Mouse (Mus musculus): ENCODE measurements around the gene Cables2. TPM values are rescaled to one million over a fixed set of nuclear protein-coding genes. Genes with fewer than 3 reads are reported as not detected.

Cables2 gene
- polyA plus RNA-seq, 1 experiment from 2014 or later, result 15.8 TPM

GRCm38 (mm10) chr2:180256296-180257000 is 16.8 kb downstream of the Cables2 start:
- H3K9ac ChIP-seq (ENCODE audit: low read length), result peak overlapping the region; percentile 70

GRCm38 (mm10) chr2:180255701-180256100 is 17.6 kb downstream of the Cables2 start:
- Histone ChIP-seq H3K36me3 (ENCODE audit: control insufficient read depth, insufficient read depth, low read length) (peaks cover 5% of the 10 kb centered on the region), H3K9me3 (ENCODE audit: control insufficient read depth, low read length) (no peaks in the 10 kb centered on the region), H3K27ac (replicated peaks; ENCODE audit: low read depth, low read length) (no peak overlapping the region), H3K4me3 (ENCODE audit: low read depth, low read length) (no peak overlapping the region), H3K27me3 (ENCODE audit: control insufficient read depth, insufficient read depth, low read length) (no peaks in the 10 kb centered on the region), H3K9ac (ENCODE audit: low read length) (no peak overlapping the region), H3K4me1 (ENCODE audit: control insufficient read depth, insufficient read depth, low read length) (0 out of 2 replicates have a peak, but pooled peaks cover 5% of the 10 kb centered on the region), H3K4me2 (ENCODE audit: low read depth, severe bottlenecking) (peak overlapping the region; percentile 90; the same call in 1 of the 2 replicates)
- DNase-seq (ENCODE audit: low spot score) (no peak), ATAC-seq (ENCODE audit: insufficient number of reproducible peaks, low FRiP score, low TSS enrichment, low read depth) (no peak)
- WGBS, result 90% methylated on average over 9 of the region's 9 CpGs

More at GRCm38 (mm10) chr2:180256296-180257000, 16.8 kb downstream of the Cables2 start:
- ATAC-seq (ENCODE audit: insufficient number of reproducible peaks, low FRiP score, low TSS enrichment, low read depth), result peak; percentile 61
- peak; percentile 45 for DNase-seq (ENCODE audit: low spot score)
- WGBS, result 26% methylated on average over 26 of the region's 26 CpGs
- peaks cover 5% of the 10 kb centered on the region for H3K36me3 ChIP-seq (ENCODE audit: control insufficient read depth, insufficient read depth, low read length)
- peak overlapping the region; percentile 90 for H3K4me3 ChIP-seq (ENCODE audit: low read depth, low read length)
- H3K4me1 ChIP-seq (ENCODE audit: control insufficient read depth, insufficient read depth, low read length), result 0 out of 2 replicates have a peak, but pooled peaks cover 5% of the 10 kb centered on the region
- no peaks in the 10 kb centered on the region for H3K9me3 ChIP-seq (ENCODE audit: control insufficient read depth, low read length)
- H3K4me2 ChIP-seq (ENCODE audit: low read depth, severe bottlenecking), result peak overlapping the region; percentile 90
- H3K27ac ChIP-seq (replicated peaks; ENCODE audit: low read depth, low read length), result peak overlapping the region; percentile 84
- no peaks in the 10 kb centered on the region for H3K27me3 ChIP-seq (ENCODE audit: control insufficient read depth, insufficient read depth, low read length)

- DNase-seq (ENCODE audit: low spot score) (no peak), ATAC-seq (ENCODE audit: insufficient number of reproducible peaks, low FRiP score, low TSS enrichment, low read depth) (no peak)
- Histone ChIP-seq H3K4me2 (ENCODE audit: low read depth, severe bottlenecking) (no peak overlapping the region), H3K27me3 (ENCODE audit: control insufficient read depth, insufficient read depth, low read length) (no peaks in the 10 kb centered on the region), H3K9ac (ENCODE audit: low read length) (no peak overlapping the region), H3K27ac (replicated peaks; ENCODE audit: low read depth, low read length) (no peak overlapping the region), H3K4me3 (ENCODE audit: low read depth, low read length) (no peak overlapping the region), H3K4me1 (ENCODE audit: control insufficient read depth, insufficient read depth, low read length) (0 out of 2 replicates have a peak, but pooled peaks cover 5% of the 10 kb centered on the region), H3K9me3 (ENCODE audit: control insufficient read depth, low read length) (no peaks in the 10 kb centered on the region), H3K36me3 (ENCODE audit: control insufficient read depth, insufficient read depth, low read length) (peaks cover 2% of the 10 kb centered on the region; the same call in 1 of the 2 replicates)
- WGBS, result 88% methylated on average over 5 of the region's 5 CpGs
Measured at GRCm38 (mm10) chr2:180254436-180255209, 18.7 kb downstream of the Cables2 start.

- Histone ChIP-seq H3K36me3 (ENCODE audit: control insufficient read depth, insufficient read depth, low read length) (no peaks in the 10 kb centered on the region), H3K27ac (replicated peaks; ENCODE audit: low read depth, low read length) (no peak overlapping the region), H3K4me3 (ENCODE audit: low read depth, low read length) (no peak overlapping the region), H3K4me2 (ENCODE audit: low read depth, severe bottlenecking) (no peak overlapping the region), H3K4me1 (ENCODE audit: control insufficient read depth, insufficient read depth, low read length) (0 out of 2 replicates have a peak, but pooled peaks cover 5% of the 10 kb centered on the region), H3K27me3 (ENCODE audit: control insufficient read depth, insufficient read depth, low read length) (no peaks in the 10 kb centered on the region), H3K9me3 (ENCODE audit: control insufficient read depth, low read length) (no peaks in the 10 kb centered on the region), H3K9ac (ENCODE audit: low read length) (no peak overlapping the region)
- DNase-seq (ENCODE audit: low spot score) (no peak), ATAC-seq (ENCODE audit: insufficient number of reproducible peaks, low FRiP score, low TSS enrichment, low read depth) (no peak)
- WGBS, result 61% methylated on average over 3 of the region's 3 CpGs
Measured at GRCm38 (mm10) chr2:180251838-180252237, 21.5 kb downstream of the Cables2 start.

- DNase-seq (ENCODE audit: low spot score), result peak; percentile 83
- Histone ChIP-seq H3K9me3 (ENCODE audit: control insufficient read depth, low read length) (no peaks in the 10 kb centered on the region), H3K4me2 (ENCODE audit: low read depth, severe bottlenecking) (no peak overlapping the region), H3K27ac (replicated peaks; ENCODE audit: low read depth, low read length) (no peak overlapping the region), H3K27me3 (ENCODE audit: control insufficient read depth, insufficient read depth, low read length) (no peaks in the 10 kb centered on the region), H3K36me3 (ENCODE audit: control insufficient read depth, insufficient read depth, low read length) (no peaks in the 10 kb centered on the region), H3K9ac (ENCODE audit: low read length) (no peak overlapping the region), H3K4me3 (ENCODE audit: low read depth, low read length) (no peak overlapping the region), H3K4me1 (ENCODE audit: control insufficient read depth, insufficient read depth, low read length) (0 out of 2 replicates have a peak, but pooled peaks cover 1% of the 10 kb centered on the region)
- ATAC-seq (ENCODE audit: insufficient number of reproducible peaks, low FRiP score, low TSS enrichment, low read depth), result peak; percentile 73; the same call in 1 of the 2 replicates
- 35% methylated on average over 11 of the region's 11 CpGs for WGBS
Measured at GRCm38 (mm10) chr2:180250930-180251611, 22.2 kb downstream of the Cables2 start.

- no peak overlapping the region for H3K4me3 ChIP-seq (ENCODE audit: low read depth, low read length)
- 69% methylated on average over 9 of the region's 9 CpGs for WGBS
- DNase-seq (ENCODE audit: low spot score), result no peak
Measured at GRCm38 (mm10) chr2:180248947-180249660, 24.2 kb downstream of the Cables2 start.

GRCm38 (mm10) chr2:180247916-180248315 is 25.4 kb downstream of the Cables2 start:
- Histone ChIP-seq H3K9ac (ENCODE audit: low read length) (no peak overlapping the region), H3K36me3 (ENCODE audit: control insufficient read depth, insufficient read depth, low read length) (no peaks in the 10 kb centered on the region), H3K9me3 (ENCODE audit: control insufficient read depth, low read length) (no peaks in the 10 kb centered on the region), H3K4me2 (ENCODE audit: low read depth, severe bottlenecking) (no peak overlapping the region), H3K27ac (replicated peaks; ENCODE audit: low read depth, low read length) (no peak overlapping the region), H3K27me3 (ENCODE audit: control insufficient read depth, insufficient read depth, low read length) (no peaks in the 10 kb centered on the region), H3K4me3 (ENCODE audit: low read depth, low read length) (no peak overlapping the region), H3K4me1 (ENCODE audit: control insufficient read depth, insufficient read depth, low read length) (no peaks in the 10 kb centered on the region)
- no peak for DNase-seq (ENCODE audit: low spot score)
- no peak for ATAC-seq (ENCODE audit: insufficient number of reproducible peaks, low FRiP score, low TSS enrichment, low read depth)
- WGBS, result 93% methylated on average over 5 of the region's 5 CpGs

More at GRCm38 (mm10) chr2:180248947-180249660, 24.2 kb downstream of the Cables2 start:
- Histone ChIP-seq H3K36me3 (ENCODE audit: control insufficient read depth, insufficient read depth, low read length) (no peaks in the 10 kb centered on the region), H3K4me1 (ENCODE audit: control insufficient read depth, insufficient read depth, low read length) (no peaks in the 10 kb centered on the region), H3K27me3 (ENCODE audit: control insufficient read depth, insufficient read depth, low read length) (no peaks in the 10 kb centered on the region), H3K27ac (replicated peaks; ENCODE audit: low read depth, low read length) (no peak overlapping the region), H3K9ac (ENCODE audit: low read length) (no peak overlapping the region), H3K9me3 (ENCODE audit: control insufficient read depth, low read length) (no peaks in the 10 kb centered on the region), H3K4me2 (ENCODE audit: low read depth, severe bottlenecking) (no peak overlapping the region)
- no peak for ATAC-seq (ENCODE audit: insufficient number of reproducible peaks, low FRiP score, low TSS enrichment, low read depth)
